Mouse (Mus musculus) heart, postnatal 0 days (tissue): Measurements from ENCODE around the gene Fem1b. TPM values are rescaled to one million over a fixed set of nuclear protein-coding genes. Genes with fewer than 3 reads are reported as not detected.

Experiments used
- ATAC-seq: fragments of 200-750 bp; cut with Nextera tagmentation; 2 replicates; pipeline ENCODE4 v1.8.0; 2017; ENCODE audit warnings: low read depth, moderate number of reproducible peaks, moderate library complexity; ENCODE audit not compliant: insufficient read depth
- DNase-seq: peaks from one replicate; pipeline ENCODE4 v3.0.0-alpha.2; 2016; ENCODE audit warnings: low spot score
- H3K27ac ChIP-seq: fragments of 300-500 bp; sonication (generic); 2 replicates; pipeline ENCODE4 v1.5.1; 2014; ENCODE audit warnings: low read depth, mild to moderate bottlenecking
- H3K27me3 ChIP-seq: fragments of 300-500 bp; sonication (generic); 2 replicates; pipeline ENCODE4 v1.6.1; 2014; ENCODE audit warnings: low read length, mixed read lengths; ENCODE audit not compliant: control insufficient read depth, insufficient read depth
- H3K36me3 ChIP-seq: fragments of 300-500 bp; sonication (generic); replicated peaks from 2 replicates; pipeline ENCODE4 v1.6.1; 2014; ENCODE audit warnings: low read length, mixed read lengths; ENCODE audit not compliant: control insufficient read depth, insufficient read depth
- H3K4me1 ChIP-seq: fragments of 300-500 bp; sonication (generic); 2 replicates; pipeline ENCODE4 v1.6.1; 2014; ENCODE audit warnings: antibody characterized with exemption; ENCODE audit not compliant: control insufficient read depth, insufficient read depth
- H3K4me2 ChIP-seq: fragments of 300-500 bp; sonication (generic); 2 replicates; pipeline ENCODE4 v1.6.1; 2014; ENCODE audit warnings: low read depth, mild to moderate bottlenecking, low read length, moderate library complexity
- H3K4me3 ChIP-seq: fragments of 300-500 bp; sonication (generic); 2 replicates; pipeline ENCODE4 v1.5.1; 2014; ENCODE audit warnings: low read depth, low read length
- H3K9ac ChIP-seq: fragments of 300-500 bp; sonication (generic); replicated peaks from 2 replicates; pipeline ENCODE4 v1.6.1; 2014; ENCODE audit warnings: low read depth, low read length, mixed read lengths
- H3K9me3 ChIP-seq: fragments of 300-500 bp; sonication (generic); replicated peaks from 2 replicates; pipeline ENCODE4 v1.6.1; 2016; ENCODE audit warnings: low read length; ENCODE audit not compliant: control insufficient read depth
- CTCF ChIP-seq: IDR thresholded peaks from 2 replicates; pipeline ENCODE4 v1.5.1; 2016; ENCODE audit warnings: antibody characterized with exemption, control low read depth, low read depth
- EP300 ChIP-seq: IDR thresholded peaks from 2 replicates; pipeline ENCODE4 v1.6.1; 2016; ENCODE audit warnings: antibody characterized with exemption, low read depth
- WGBS: fragments of 180-500 bp; shearing (Covaris S2); extraction: QIAGEN DNeasy Blood & Tissue Kit; methylation state at CpG from one replicate; pipeline ENCODE4 v1.1.7; 2014; 5-methylcytosine and 5-hydroxymethylcytosine counted together
- polyA plus RNA-seq: library from polyadenylated mRNA; unstranded; fragments of >200 nt; fragmentation: Nextera tagmentation; extraction: Ambion mirVana; gene quantifications from 2 replicates; pipeline ENCODE4 v1.2.1, GENCODE M21; 2015
- total RNA-seq: library from RNA; depleted of rRNA; stranded (reverse); fragments of >200 nt; gene quantifications from 2 replicates; pipeline ENCODE4 v1.2.3, GENCODE M21; 2014; ENCODE audit warnings: low replicate concordance

Gene Fem1b
- total and polyA plus RNA-seq, 2 experiments from 2014 or later: 6.8 to 28.9 TPM

DNA sequence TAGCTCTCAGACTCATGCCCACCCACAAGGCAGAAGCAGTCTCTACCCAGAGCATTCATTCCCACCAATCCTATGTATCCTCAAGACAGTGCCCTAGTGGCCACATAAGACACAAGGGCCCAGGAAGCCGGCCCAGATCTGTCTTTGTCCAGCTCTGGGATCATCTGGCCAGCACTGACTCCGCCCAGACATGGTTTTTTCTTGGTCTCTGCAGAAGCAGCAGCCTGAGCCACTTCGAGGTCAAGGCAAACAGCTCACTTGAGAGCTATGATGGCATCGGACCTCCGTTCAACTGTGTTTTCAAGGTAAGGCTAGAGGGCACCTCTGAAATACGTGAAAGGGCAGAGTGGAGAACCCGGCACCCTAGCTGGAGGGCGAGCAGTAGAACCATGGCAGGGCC is 39.0 kb downstream of the Fem1b start:
- no peaks in the 10 kb centered on the region for H3K27me3 ChIP-seq
- no peak overlapping the region for H3K4me3 ChIP-seq
- H3K27ac ChIP-seq: no peak overlapping the region
- no peaks in the 10 kb centered on the region for H3K36me3 ChIP-seq
- TF ChIP-seq EP300 (no peak), CTCF (no peak)
- no peaks in the 10 kb centered on the region for H3K9me3 ChIP-seq
- ATAC-seq: no peak
- no peak overlapping the region for H3K4me2 ChIP-seq
- 71% methylated on average over 8 of the region's 8 CpGs for WGBS
- H3K9ac ChIP-seq: no peak overlapping the region
- no peaks in the 10 kb centered on the region for H3K4me1 ChIP-seq
- no peak for DNase-seq

DNA sequence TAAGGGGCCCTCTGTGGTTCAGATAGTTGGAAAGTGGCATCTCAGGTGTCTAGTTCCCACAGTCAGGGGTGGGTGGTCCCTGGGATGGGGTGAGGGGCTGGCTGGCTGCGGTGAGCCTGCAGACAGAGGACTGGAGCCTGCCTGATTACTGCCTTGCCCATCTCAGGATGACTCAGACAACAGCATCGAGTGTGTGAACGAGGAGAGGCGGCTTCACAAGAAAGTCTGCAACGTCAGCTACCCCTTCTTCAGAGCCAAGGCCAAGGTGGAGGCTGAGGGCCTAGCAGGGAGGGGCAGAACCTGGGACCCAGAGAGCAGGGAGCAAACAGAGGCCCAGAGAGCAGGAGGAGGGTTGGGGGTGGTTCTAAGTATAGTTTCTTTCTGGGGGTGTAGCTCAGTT is 43.4 kb downstream of the Fem1b start:
- no peak overlapping the region for H3K4me2 ChIP-seq
- no peak for DNase-seq
- no peak overlapping the region for H3K27ac ChIP-seq
- no peak overlapping the region for H3K9ac ChIP-seq
- no peak overlapping the region for H3K4me3 ChIP-seq
- H3K36me3 ChIP-seq: no peaks in the 10 kb centered on the region
- H3K9me3 ChIP-seq: no peaks in the 10 kb centered on the region
- TF ChIP-seq EP300: no peak
- no peak for TF ChIP-seq CTCF
- no peaks in the 10 kb centered on the region for H3K4me1 ChIP-seq
- WGBS: 66% methylated on average over 5 of the region's 5 CpGs
- 0 out of 2 replicates have a peak, but pooled peaks cover 3% of the 10 kb centered on the region for H3K27me3 ChIP-seq
- no peak for ATAC-seq

DNA sequence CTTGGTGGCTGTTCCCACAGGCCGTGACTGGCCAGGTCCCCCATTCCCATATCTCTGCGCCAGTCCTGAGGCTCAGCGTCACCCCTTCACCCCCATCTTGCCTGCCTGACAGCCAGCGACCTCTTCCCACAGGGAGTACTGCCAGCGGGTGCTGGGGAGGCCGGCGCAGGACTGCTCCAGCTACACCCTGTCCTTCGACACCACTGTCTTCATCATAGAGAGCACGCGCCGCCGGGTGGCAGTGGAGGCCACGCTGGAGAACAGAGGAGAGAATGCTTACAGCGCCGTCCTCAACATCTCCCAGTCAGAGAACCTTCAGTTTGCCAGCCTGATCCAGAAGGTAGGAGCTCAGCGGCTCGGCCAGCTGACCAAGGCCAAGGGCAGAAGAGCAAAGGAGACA is 44.3 kb downstream of the Fem1b start:
- Histone ChIP-seq H3K36me3 (no peaks in the 10 kb centered on the region), H3K4me1 (no peaks in the 10 kb centered on the region), H3K4me3 (no peak overlapping the region), H3K27me3 (0 out of 2 replicates have a peak, but pooled peaks cover 6% of the 10 kb centered on the region), H3K27ac (no peak overlapping the region), H3K4me2 (no peak overlapping the region), H3K9ac (no peak overlapping the region), H3K9me3 (no peaks in the 10 kb centered on the region)
- DNase-seq (no peak), ATAC-seq (no peak)
- TF ChIP-seq EP300 (no peak), CTCF (peak; percentile 14; the same call in 1 of the 2 replicates)
- 62% methylated on average over 17 of the region's 17 CpGs for WGBS

DNA sequence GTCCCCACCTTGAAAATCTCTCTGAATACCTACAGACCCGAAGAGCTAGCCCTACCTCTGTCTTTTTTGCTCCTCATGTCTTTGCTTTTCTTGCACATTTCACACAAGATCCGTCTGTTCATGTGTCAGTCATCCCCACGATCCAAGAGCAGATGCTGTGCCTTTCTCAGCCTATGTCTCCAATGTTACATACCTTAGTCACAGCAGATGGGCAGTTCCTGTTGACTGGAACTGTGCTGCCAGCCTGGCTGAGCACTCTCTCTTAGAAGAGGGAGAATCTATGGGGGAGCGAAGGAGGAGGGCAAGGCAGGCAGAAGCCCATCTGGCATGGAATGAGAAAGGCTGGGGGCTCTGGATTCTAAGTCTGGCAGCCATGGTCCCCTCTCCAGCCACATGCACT is 46.4 kb downstream of the Fem1b start:
- H3K27ac ChIP-seq: no peak overlapping the region
- 0 out of 2 replicates have a peak, but pooled peaks cover 6% of the 10 kb centered on the region for H3K27me3 ChIP-seq
- WGBS: 56% methylated on average over 4 of the region's 4 CpGs
- H3K9me3 ChIP-seq: no peaks in the 10 kb centered on the region
- no peaks in the 10 kb centered on the region for H3K36me3 ChIP-seq
- H3K9ac ChIP-seq: no peak overlapping the region
- DNase-seq: no peak
- H3K4me3 ChIP-seq: no peak overlapping the region
- no peak overlapping the region for H3K4me2 ChIP-seq
- TF ChIP-seq CTCF (no peak), EP300 (no peak)
- no peaks in the 10 kb centered on the region for H3K4me1 ChIP-seq
- no peak for ATAC-seq

DNA sequence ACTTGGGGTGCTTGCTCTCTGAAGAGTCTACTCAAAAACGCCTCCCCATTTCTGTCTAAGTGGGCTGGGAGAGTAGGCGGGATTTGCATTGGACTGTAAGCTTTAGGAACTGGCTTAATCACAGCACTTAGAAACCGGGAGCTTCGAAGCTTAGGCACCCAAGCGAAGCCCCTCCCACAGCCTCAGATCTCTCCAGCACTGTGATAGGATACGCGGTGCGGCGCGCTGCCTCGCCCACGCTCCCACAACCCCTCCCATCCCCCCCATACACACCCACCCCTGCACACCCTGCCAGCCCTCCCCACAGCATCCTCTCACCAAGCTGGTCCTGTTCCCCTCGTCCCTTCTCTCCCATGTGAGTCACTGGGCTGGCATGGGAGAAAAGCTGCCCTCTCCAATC is 48.3 kb downstream of the Fem1b start:
- WGBS: 7% methylated on average over 13 of the region's 13 CpGs
- Histone ChIP-seq H3K27ac (no peak overlapping the region), H3K4me1 (no peaks in the 10 kb centered on the region), H3K9me3 (no peaks in the 10 kb centered on the region), H3K36me3 (no peaks in the 10 kb centered on the region), H3K27me3 (0 out of 2 replicates have a peak, but pooled peaks cover 6% of the 10 kb centered on the region), H3K4me3 (no peak overlapping the region), H3K9ac (no peak overlapping the region), H3K4me2 (peak overlapping the region; percentile 11; the same call in 1 of the 2 replicates)
- TF ChIP-seq EP300 (no peak), CTCF (no peak)
- DNase-seq (no peak), ATAC-seq (no peak)

DNA sequence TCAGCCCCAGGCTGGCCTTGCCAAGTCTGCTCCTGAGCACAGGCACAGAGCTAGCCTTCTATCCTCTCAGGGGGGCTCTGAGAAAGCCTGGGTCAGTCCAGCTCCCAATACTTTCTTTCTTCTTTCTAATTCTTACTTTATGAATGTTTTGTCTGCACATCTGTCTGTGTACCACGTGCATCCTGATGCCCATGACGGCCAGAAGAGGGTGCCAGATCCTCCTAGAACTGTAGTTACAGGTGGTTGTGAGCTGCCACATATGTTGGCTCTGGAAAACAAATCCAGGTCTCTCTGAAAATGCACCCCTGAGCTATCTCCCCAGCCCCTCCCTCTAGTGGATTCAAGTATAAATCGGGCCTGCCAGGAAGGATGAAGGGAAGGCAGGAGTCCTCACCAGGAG is 52.1 kb downstream of the Fem1b start:
- Histone ChIP-seq H3K36me3 (no peaks in the 10 kb centered on the region), H3K4me3 (no peak overlapping the region), H3K4me2 (no peak overlapping the region), H3K9ac (no peak overlapping the region), H3K9me3 (no peaks in the 10 kb centered on the region), H3K27me3 (0 out of 2 replicates have a peak, but pooled peaks cover 6% of the 10 kb centered on the region), H3K27ac (no peak overlapping the region), H3K4me1 (no peaks in the 10 kb centered on the region)
- WGBS: 53% methylated on average over 3 of the region's 3 CpGs
- ATAC-seq (no peak), DNase-seq (no peak)
- TF ChIP-seq EP300: no peak
- peak; percentile 22; the same call in 1 of the 2 replicates for TF ChIP-seq CTCF
